Mouse (Mus musculus): ENCODE measurements around the gene Zfp768.
A peak's percentile ranks its signal among the peaks of the same experiment; 100 is the strongest.
"Not testable (repeated sequence)": the region's sequence is repeated elsewhere in the genome, so short reads cannot be mapped to it uniquely, and the experiment has no call there.

GRCm38 (mm10) chr7:127362418-127362817, 17.0 kb upstream of the Zfp768 start:
- TF ChIP-seq CTCF (IDR thresholded peaks at IDR 0.05; ENCODE audit: low read depth): peak; percentile 87
- TF ChIP-seq EP300 (optimal IDR thresholded peaks at IDR 0.05): not testable (repeated sequence)
